Mouse (Mus musculus) thymus, postnatal 14 days (tissue): Measurements from ENCODE around the gene Vmn2r63.
"Not testable (repeated sequence)": the region's sequence is repeated elsewhere in the genome, so short reads cannot be mapped to it uniquely, and the experiment has no call there.

ENCODE experiments used
- DNase-seq: peaks from one replicate; pipeline ENCODE4 v3.0.0; 2021

Gene Vmn2r63

DNA sequence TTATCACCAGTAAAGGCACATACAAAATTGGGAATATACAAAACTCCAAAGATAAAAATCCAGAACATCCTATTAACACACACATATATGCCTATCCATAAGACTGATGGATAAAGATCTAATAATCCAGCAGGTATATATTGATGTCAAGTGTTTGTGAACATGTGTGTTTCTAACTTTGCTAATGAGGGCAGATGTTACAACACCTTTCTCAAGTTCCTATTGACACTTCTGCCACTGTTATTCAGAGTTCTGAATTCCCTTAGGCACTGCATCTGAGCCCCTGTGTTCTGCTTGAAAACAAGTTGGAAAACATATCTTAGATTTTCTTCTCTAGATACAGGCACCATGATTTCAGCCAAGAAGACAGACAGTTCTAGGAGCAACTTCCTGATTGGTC is at the start of gene Vmn2r63:
TSS of gene Vmn2r63 (minus strand) at position 101 of the 400 bp plus-strand sequence.
- DNase-seq, result not testable (repeated sequence)

DNA sequence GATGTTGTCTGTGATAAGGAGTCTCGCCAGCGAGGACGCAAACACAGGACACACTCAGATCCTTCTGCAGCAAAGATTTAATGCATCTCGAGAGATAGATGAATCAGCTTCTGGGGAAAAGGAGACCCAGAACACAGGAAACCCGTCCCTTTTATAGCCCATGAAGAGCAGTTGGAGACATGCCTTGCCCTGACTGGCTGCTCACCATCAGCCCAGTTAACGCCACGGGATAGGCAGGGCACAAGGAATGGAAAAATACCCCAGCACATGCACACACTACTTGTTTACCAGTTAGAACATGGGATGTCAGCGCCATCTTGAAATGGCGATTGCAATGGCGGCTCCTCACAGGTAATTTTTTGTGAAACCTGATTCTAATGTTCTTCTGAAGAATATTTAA is 47.1 kb upstream of the Vmn2r63 start:
- no peak for DNase-seq

DNA sequence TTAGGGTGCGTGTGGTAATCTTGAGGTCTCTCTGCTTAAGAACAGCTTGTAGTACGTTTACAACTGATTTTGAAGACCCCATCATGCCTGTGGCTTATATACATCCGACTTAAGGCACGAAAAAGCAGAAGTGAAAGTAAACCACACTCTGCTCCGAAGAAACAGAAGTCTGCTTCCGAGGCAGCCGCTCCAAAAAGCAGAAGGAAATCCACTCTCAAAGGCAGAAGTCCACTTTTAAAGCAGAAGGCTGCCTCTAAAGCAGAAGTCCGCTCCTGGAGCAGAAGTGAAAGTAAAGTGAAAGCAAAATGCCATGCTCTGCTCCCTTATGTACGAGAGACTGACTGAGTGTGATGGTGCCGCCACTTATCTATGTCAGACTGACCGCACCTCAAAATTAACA is 46.5 kb upstream of the Vmn2r63 start:
- DNase-seq, result no peak

DNA sequence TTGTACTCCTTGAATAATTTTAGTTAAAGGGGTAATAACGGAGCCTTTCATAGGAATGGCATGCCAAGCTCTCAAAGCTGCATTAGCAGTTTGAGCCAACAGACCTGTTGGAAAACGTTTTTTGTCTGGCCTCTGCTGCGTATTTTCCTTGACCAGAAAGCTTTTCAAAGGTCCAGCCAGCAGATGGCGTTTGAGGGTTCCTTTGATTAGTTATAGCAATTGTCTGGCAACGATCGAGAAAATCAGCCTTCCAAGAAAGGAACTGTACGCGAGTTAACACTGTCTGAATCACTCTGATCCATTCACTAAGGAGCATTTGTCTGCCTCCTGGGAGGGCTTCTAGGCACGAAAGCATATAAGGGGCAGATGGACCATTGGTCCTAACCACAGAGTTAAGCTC is 31.6 kb upstream of the Vmn2r63 start:
- no peak for DNase-seq

DNA sequence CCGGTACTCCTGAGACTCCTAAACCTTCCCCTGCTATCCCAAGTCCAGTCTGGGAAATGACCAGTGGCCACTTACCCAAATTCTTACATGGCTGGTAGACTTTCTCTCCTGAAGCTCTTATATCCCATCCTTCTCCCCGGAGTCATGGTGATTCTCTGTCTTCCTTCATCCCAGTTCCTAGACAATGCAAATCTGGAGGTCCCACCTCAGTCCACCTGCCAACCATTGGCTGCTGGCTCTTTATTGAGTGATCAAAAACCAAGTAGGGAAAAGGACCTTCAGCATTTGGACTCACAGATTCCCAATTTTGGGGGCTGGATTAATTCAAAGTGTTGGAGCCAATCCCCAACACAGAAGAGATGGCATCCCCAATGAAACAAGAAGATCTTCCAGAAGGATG is 35.6 kb downstream of the Vmn2r63 start:
- DNase-seq, result not testable (repeated sequence)

DNA sequence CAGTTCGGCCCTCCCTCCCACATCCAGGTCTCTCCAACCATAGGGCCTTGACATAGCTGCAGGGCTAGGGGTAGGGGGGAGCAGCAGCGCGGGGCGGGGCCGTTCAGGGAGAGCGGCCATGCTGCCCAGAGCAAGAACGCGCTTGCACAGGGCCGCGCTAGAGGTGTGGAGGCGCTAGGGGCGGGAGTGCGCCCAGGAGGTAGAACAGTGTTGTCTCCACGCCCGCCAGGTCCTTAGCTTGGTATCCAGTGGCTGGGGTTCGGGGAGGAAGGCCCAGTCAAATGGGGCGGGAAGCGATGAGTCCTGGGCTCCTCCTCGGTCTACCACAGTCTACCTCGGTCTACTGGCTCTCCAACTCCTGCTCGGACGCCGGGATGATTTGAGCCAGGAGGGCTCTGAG is 55.5 kb downstream of the Vmn2r63 start:
- no peak for DNase-seq

DNA sequence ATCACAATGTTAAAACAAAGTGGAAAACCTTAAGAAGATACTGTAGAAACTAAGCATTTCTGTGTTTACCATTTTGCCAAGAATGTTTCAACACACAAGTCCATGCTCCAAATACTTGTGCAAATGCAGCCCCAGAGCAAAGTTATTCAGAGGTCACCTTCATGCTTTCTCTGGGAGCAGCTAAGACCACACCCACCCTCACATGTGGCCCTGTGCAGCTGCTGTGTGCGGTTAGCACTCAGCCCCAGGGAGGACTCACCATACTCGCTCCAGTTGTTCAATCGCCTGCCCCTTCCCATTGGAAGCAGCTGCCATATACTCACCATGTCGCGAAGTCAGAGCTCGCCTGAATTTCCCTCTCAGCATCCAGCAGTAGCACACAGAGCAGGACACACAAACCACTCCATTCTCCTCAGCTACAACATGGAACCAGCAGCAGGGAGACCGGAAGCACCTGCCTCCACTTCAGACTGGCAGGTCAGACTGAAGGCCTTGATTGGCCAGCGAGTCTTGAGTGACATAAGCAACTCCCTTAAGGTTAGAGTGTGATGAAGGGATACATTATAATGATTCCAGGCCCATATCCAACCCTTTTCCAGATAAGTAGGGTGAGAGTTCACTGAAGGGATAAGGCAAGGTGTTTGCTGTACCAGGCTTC is 66.7 kb downstream of the Vmn2r63 start, which contains the start of gene Gm2381:
TSS of gene Gm2381 (minus strand) at position 434 of the 658 bp plus-strand sequence.
- not testable (repeated sequence) for DNase-seq
